Mouse (Mus musculus) CH12.LX (cell line): Measurements from ENCODE around the gene Klhl42. TPM values are rescaled to one million over a fixed set of nuclear protein-coding genes. Genes with fewer than 3 reads are reported as not detected.

ENCODE experiments used
- DNase-seq: peaks from one replicate; pipeline ENCODE4 v3.0.0-alpha.2; 2013; ENCODE audit errors: extremely low read depth
- H3K27ac ChIP-seq: 2 replicates; pipeline ENCODE4 v1.5.1; 2012; ENCODE audit warnings: low read depth, mild to moderate bottlenecking, control low read depth, moderate library complexity; ENCODE audit not compliant: insufficient read depth
- H3K27me3 ChIP-seq: replicated peaks from 2 replicates; pipeline ENCODE3; 2012; ENCODE audit warnings: inconsistent platforms
- H3K36me3 ChIP-seq, 2 experiments: replicated peaks in 1 of 2; 2 replicates each; pipeline versions ENCODE3 to v1.6.1; 2012; ENCODE audit warnings: inconsistent platforms in 1 of 2, low read length in 1 of 2, mild to moderate bottlenecking in 1 of 2, mixed read lengths in 1 of 2, moderate library complexity in 1 of 2; ENCODE audit not compliant: control insufficient read depth in 1 of 2, insufficient read depth in 1 of 2
- H3K4me1 ChIP-seq, 2 experiments: 2 replicates each; pipeline ENCODE4 v1.6.1; 2012; ENCODE audit warnings: inconsistent platforms in 1 of 2, moderate library complexity in 1 of 2; ENCODE audit not compliant: insufficient read depth in 2 of 2, control insufficient read depth in 1 of 2
- H3K4me2 ChIP-seq: 2 replicates; pipeline ENCODE4 v1.6.1; 2012; ENCODE audit warnings: low read depth, mild to moderate bottlenecking, control low read depth; ENCODE audit not compliant: poor library complexity, insufficient read depth, severe bottlenecking
- H3K4me3 ChIP-seq, 3 experiments: fragments of 150-350 bp in 1 of 3; sonication (generic) in 1 of 3; replicated peaks in 1 of 3; 2 replicates each; pipeline versions ENCODE3 to v1.5.1; 2011 to 2012; ENCODE audit warnings: low read depth in 2 of 3, low read length in 2 of 3, mild to moderate bottlenecking in 2 of 3, moderate library complexity in 2 of 3, control low read depth in 1 of 3, improper control_type of control experiment in 1 of 3, inconsistent platforms in 1 of 3, mixed read lengths in 1 of 3; ENCODE audit not compliant: poor library complexity in 1 of 3
- H3K79me2 ChIP-seq: replicated peaks from 2 replicates; pipeline ENCODE4 v1.6.1; 2012; ENCODE audit warnings: mild to moderate bottlenecking, moderate library complexity; ENCODE audit not compliant: control insufficient read depth, poor library complexity, insufficient read depth, severe bottlenecking; ENCODE audit errors: extremely low read depth
- H3K9ac ChIP-seq: 2 replicates; pipeline ENCODE4 v1.6.1; 2012; ENCODE audit warnings: low read depth, mild to moderate bottlenecking, control low read depth, moderate library complexity; ENCODE audit not compliant: insufficient read depth
- H3K9me3 ChIP-seq: replicated peaks from 2 replicates; pipeline ENCODE3; 2012; ENCODE audit warnings: low read length, inconsistent platforms, mixed read lengths
- CHD1 ChIP-seq: IDR thresholded peaks from 2 replicates; pipeline ENCODE4 v1.6.1; 2012; ENCODE audit warnings: low read depth, low read length, improper control_type of control experiment, inconsistent platforms
- CHD2 ChIP-seq: IDR thresholded peaks from 2 replicates; pipeline ENCODE4 v1.6.1; 2011; ENCODE audit warnings: low read length, improper control_type of control experiment
- E2F4 ChIP-seq: IDR thresholded peaks from 2 replicates; pipeline ENCODE4 v1.6.1; 2011; ENCODE audit warnings: low read depth, low read length, improper control_type of control experiment; ENCODE audit not compliant: insufficient replicate concordance
- ELF1 ChIP-seq: IDR thresholded peaks from 2 replicates; pipeline ENCODE4 v1.6.1; 2014; ENCODE audit warnings: low read depth, mild to moderate bottlenecking, inconsistent platforms, low read length, improper control_type of control experiment
- EP300 ChIP-seq: IDR thresholded peaks from 2 replicates; pipeline ENCODE4 v1.6.1; 2011; ENCODE audit warnings: low read length, improper control_type of control experiment
- ETS1 ChIP-seq: conservative IDR thresholded peaks from 2 replicates; pipeline ENCODE4 v1.6.1; 2012; ENCODE audit warnings: low read depth, mild to moderate bottlenecking, inconsistent platforms, low read length, improper control_type of control experiment, moderate library complexity
- GABPA ChIP-seq: IDR thresholded peaks from 2 replicates; pipeline ENCODE4 v1.6.1; 2012; ENCODE audit warnings: low read depth, low read length, improper control_type of control experiment, inconsistent platforms; ENCODE audit not compliant: insufficient replicate concordance
- IRF4 ChIP-seq: IDR thresholded peaks from 2 replicates; pipeline ENCODE4 v1.6.1; 2014; ENCODE audit warnings: low read depth, mild to moderate bottlenecking, inconsistent platforms, low read length, improper control_type of control experiment
- JUN ChIP-seq: IDR thresholded peaks from 2 replicates; pipeline ENCODE4 v1.6.1; 2011; ENCODE audit warnings: low read depth, mild to moderate bottlenecking, low read length, improper control_type of control experiment, moderate library complexity; ENCODE audit not compliant: insufficient read depth
- JUND ChIP-seq: conservative IDR thresholded peaks from 2 replicates; pipeline ENCODE4 v1.6.1; 2011; ENCODE audit warnings: low read depth, low read length, improper control_type of control experiment
- MAX ChIP-seq: IDR thresholded peaks from 2 replicates; pipeline ENCODE4 v1.6.1; 2011; ENCODE audit warnings: low read length, improper control_type of control experiment
- MEF2A ChIP-seq: IDR thresholded peaks from 2 replicates; pipeline ENCODE4 v1.6.1; 2014; ENCODE audit warnings: low read depth, mild to moderate bottlenecking, inconsistent platforms, low read length, improper control_type of control experiment, borderline replicate concordance
- MXI1 ChIP-seq: IDR thresholded peaks from 2 replicates; pipeline ENCODE4 v1.6.1; 2011; ENCODE audit warnings: mild to moderate bottlenecking, low read depth, low read length, improper control_type of control experiment
- NELFE ChIP-seq: IDR thresholded peaks from 2 replicates; pipeline ENCODE4 v1.6.1; 2011; ENCODE audit warnings: low read depth, low read length, improper control_type of control experiment
- NRF1 ChIP-seq: IDR thresholded peaks from 2 replicates; pipeline ENCODE4 v1.6.1; 2014; ENCODE audit warnings: low read depth, mild to moderate bottlenecking, inconsistent platforms, low read length, improper control_type of control experiment, moderate library complexity
- SIN3A ChIP-seq: IDR thresholded peaks from 2 replicates; pipeline ENCODE4 v1.6.1; 2012; ENCODE audit warnings: low read length, improper control_type of control experiment, inconsistent platforms
- SMC3 ChIP-seq: IDR thresholded peaks from 2 replicates; pipeline ENCODE4 v1.6.1; 2011; ENCODE audit warnings: low read depth, low read length, improper control_type of control experiment
- TCF12 ChIP-seq: IDR thresholded peaks from 2 replicates; pipeline ENCODE4 v1.6.1; 2014; ENCODE audit warnings: low read depth, mild to moderate bottlenecking, inconsistent platforms, low read length, improper control_type of control experiment
- USF1 ChIP-seq: IDR thresholded peaks from 2 replicates; pipeline ENCODE4 v1.6.1; 2014; ENCODE audit warnings: low read depth, mild to moderate bottlenecking, inconsistent platforms, low read length, improper control_type of control experiment
- USF2 ChIP-seq: conservative IDR thresholded peaks from 2 replicates; pipeline ENCODE4 v1.6.1; 2011; ENCODE audit warnings: low read depth, low read length, improper control_type of control experiment
- ZC3H11A ChIP-seq: IDR thresholded peaks from 2 replicates; pipeline ENCODE4 v1.6.1; 2012; ENCODE audit warnings: low read depth, mild to moderate bottlenecking, inconsistent platforms, low read length, improper control_type of control experiment
- ZKSCAN1 ChIP-seq: IDR thresholded peaks from 2 replicates; pipeline ENCODE4 v1.6.1; 2012; ENCODE audit warnings: low read depth, inconsistent platforms, low read length, improper control_type of control experiment, borderline replicate concordance
- dilution Hi-C: fragments of 300-500 bp; cut with MboI; formaldehyde crosslinking; loops from 2 replicates; pipeline ENCODE4 v1.14.3; 2020; ENCODE audit warnings: low sequenced_read_pairs; ENCODE audit not compliant: extremely low pct_unique_long_range_greater_than_20kb, extremely low pct_ligation_motif_present
- in situ Hi-C: fragments of 300-500 bp; cut with MboI; formaldehyde crosslinking; loops from 3 replicates; pipeline ENCODE4 v1.14.3; 2019; ENCODE audit warnings: low sequenced_read_pairs, low pct_ligation_motif_present, low pct_unique_long_range_greater_than_20kb, mixed read lengths
- polyA plus RNA-seq: library from polyadenylated mRNA; unstranded; fragments of >175 nt; gene quantifications from 2 replicates; pipeline ENCODE4 v1.2.1, GENCODE M21; 2012; ENCODE audit warnings: low read depth; ENCODE audit not compliant: insufficient read length
- total RNA-seq, 2 experiments: library from RNA; depleted of rRNA; stranded (reverse); fragments of 300-350 nt in 1 of 2; fragments of >200 nt in 1 of 2; gene quantifications; 2 replicates each; pipeline ENCODE4 v1.2.3; 2012 to 2014

Gene Klhl42
- total and polyA plus RNA-seq, 3 experiments, result 2.7 to 7.4 (median 3.6) TPM

DNA sequence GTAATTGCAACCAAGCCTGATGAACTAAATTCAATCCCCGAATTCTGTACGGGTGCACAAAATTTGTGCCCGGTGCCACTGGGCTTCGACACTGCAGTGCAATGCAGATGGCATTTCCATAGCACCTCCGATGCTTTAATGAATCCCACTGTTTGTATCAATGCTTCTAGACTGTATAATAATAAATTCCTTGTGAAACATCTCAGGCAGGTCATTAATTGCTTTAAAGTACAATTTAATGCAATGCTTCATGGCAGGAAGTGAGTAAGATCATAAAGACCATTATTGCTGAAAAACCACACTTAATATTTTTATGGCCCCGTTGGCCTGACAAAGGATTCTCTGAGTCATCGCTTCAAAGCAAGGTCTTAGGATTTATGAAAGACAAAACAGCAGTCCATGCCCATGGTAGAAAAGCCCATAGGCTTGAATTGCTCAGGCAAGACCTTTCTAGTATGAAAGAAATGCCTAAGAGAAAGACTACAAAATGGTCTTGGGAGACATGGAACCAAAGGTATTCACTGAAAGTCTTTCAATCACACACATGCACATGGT is 49.5 kb downstream of the Klhl42 start:
- no peak for DNase-seq
- H3K9ac ChIP-seq, result no peak overlapping the region
- H3K36me3 ChIP-seq, result no peaks in the 10 kb centered on the region
- no peak overlapping the region for H3K4me2 ChIP-seq
- in situ Hi-C loops, result no loop called here
- H3K27me3 ChIP-seq, result no peaks in the 10 kb centered on the region
- H3K27ac ChIP-seq, result no peak overlapping the region
- TF ChIP-seq TCF12 (no peak), ZKSCAN1 (no peak), NELFE (no peak), USF1 (no peak), USF2 (no peak), CHD1 (no peak), ETS1 (no peak), ZC3H11A (no peak), MAX (no peak), NRF1 (no peak), SMC3 (no peak), CHD2 (no peak), GABPA (no peak), JUN (no peak), IRF4 (no peak), MXI1 (no peak), EP300 (no peak), ELF1 (no peak), JUND (no peak), E2F4 (no peak)
- peaks cover 15 to 23% of the 10 kb centered on the region in 2 experiments for H3K4me1 ChIP-seq
- dilution Hi-C loops, result no loop called here
- H3K79me2 ChIP-seq, result no peaks in the 10 kb centered on the region
- H3K4me3 ChIP-seq, result no peak overlapping the region
- no peaks in the 10 kb centered on the region for H3K9me3 ChIP-seq

- no peaks in the 10 kb centered on the region for H3K79me2 ChIP-seq
Measured at GRCm38 (mm10) chr6:147144664-147145063, 53.5 kb downstream of the Klhl42 start.

More at GRCm38 (mm10) chr6:147144664-147145063, 53.5 kb downstream of the Klhl42 start:
- Histone ChIP-seq H3K27me3 (no peaks in the 10 kb centered on the region), H3K9me3 (peaks cover 2% of the 10 kb centered on the region), H3K9ac (peak overlapping the region; percentile 35; the same call in 1 of the 2 replicates), H3K27ac (no peak overlapping the region), H3K4me2 (peak overlapping the region; percentile 46; the same call in 1 of the 2 replicates), H3K4me1 (peaks cover 15 to 26% of the 10 kb centered on the region in 2 experiments), H3K36me3 (no peaks in the 10 kb centered on the region), H3K4me3 (no peak overlapping the region)
- TF ChIP-seq SIN3A, result no peak
- no peak for TF ChIP-seq MEF2A
- TF ChIP-seq ZKSCAN1, result 0 out of 2 replicates have a peak, but pooled peaks have one; percentile 6
- no peak for TF ChIP-seq NRF1
- dilution Hi-C loops, result no loop called here
- in situ Hi-C loops, result no loop called here
- DNase-seq, result no peak
